Mouse (Mus musculus): ENCODE data around the gene Ly75. TPM values are rescaled to one million over a fixed set of nuclear protein-coding genes. Genes with fewer than 3 reads are reported as not detected.

Ly75 gene
- polyA plus RNA-seq, 2 experiments = 1.0 to 1.3 TPM

DNA sequence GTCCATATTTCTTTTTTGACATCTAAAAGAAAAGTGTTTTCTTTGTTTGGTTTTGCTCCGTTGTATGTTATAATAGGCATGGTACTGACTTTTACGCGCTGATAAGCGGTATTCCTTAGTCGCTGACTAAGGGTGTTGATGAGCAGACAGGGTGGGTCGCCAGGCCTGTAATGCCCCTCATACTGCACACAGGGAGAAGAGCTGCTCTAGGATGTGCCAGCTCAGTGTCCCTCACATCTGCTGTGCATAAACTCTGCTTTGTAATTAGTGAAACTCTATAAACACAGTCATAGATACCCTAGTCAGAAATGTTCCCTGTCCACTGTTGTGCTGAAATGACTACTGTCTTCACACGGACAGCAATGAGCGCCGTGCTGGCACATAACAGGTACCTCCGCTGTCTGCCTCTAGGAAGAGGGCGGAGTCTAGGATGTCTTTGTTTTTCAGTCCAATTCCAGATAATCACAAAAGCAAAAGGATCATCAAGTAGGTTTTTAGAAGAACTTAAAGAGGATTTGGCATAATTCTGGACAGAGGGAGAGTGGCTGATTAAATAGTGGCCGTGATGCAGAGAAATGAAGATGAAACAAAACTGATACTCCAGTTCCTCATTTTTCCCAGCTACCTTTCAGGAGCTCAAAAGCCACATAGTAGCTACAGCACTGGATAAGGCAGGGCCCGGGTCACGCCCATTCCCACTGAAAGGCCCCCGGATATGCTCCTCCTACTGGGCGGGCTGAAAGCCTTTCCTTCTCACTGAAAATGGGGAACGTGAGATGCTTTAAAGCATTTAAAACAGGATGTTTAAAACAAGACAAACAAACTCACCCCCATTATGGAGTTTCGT lies 28.3 kb downstream of the Ly75 start:
- Histone ChIP-seq H3K9me3 (ENCODE audit: control insufficient read depth, low read length) (no peaks in the 10 kb centered on the region), H3K4me2 (replicated peaks; ENCODE audit: low read depth, low read length, severe bottlenecking) (no peak overlapping the region), H3K36me3 (ENCODE audit: control insufficient read depth, insufficient read depth, low read length) (no peaks in the 10 kb centered on the region), H3K4me3 (replicated peaks; ENCODE audit: low read length) (no peak overlapping the region), H3K9ac (ENCODE audit: low read depth, low read length, severe bottlenecking) (no peak overlapping the region), H3K27ac (replicated peaks; ENCODE audit: low read depth, low read length) (no peak overlapping the region), H3K4me1 (ENCODE audit: control insufficient read depth, insufficient read depth, low read length) (no peaks in the 10 kb centered on the region), H3K27me3 (ENCODE audit: control insufficient read depth, insufficient read depth, low read length) (no peaks in the 10 kb centered on the region)
- DNase-seq (ENCODE audit: low spot score) (no peak), ATAC-seq (ENCODE audit: low FRiP score, low read depth) (no peak)
- no peak for TF ChIP-seq POLR2A (IDR thresholded peaks at IDR 0.05; ENCODE audit: borderline replicate concordance, extremely low read depth, insufficient read depth, insufficient read length)
- WGBS = 68% methylated on average over 18 of the region's 18 CpGs

DNA sequence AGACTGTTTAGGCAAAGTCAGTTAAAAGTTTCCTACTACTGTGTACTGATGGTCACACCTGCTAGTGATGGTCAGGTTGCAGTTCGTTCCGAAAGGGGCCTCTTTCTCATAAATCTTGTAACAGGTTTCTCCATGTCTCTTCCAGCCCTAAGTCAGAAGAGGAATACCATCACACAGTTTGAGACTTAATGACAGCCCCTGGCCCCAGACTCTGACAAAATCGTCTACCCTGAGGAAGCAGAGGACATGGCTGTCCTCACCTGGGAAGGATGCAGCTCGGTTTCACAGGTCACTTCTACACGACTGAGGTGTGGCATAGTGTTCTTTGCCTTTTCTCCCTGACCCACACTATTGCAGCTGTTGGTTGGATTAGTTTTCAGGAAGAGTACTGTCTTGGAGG lies 30.8 kb downstream of the Ly75 start:
- no peak for TF ChIP-seq POLR2A (IDR thresholded peaks at IDR 0.05; ENCODE audit: borderline replicate concordance, extremely low read depth, insufficient read depth, insufficient read length)
- H3K9ac ChIP-seq (ENCODE audit: low read depth, low read length, severe bottlenecking) = no peak overlapping the region
- no peaks in the 10 kb centered on the region for H3K36me3 ChIP-seq (ENCODE audit: control insufficient read depth, insufficient read depth, low read length)
- H3K4me3 ChIP-seq (replicated peaks; ENCODE audit: low read length) = no peak overlapping the region
- ATAC-seq (ENCODE audit: low FRiP score, low read depth) (no peak), DNase-seq (ENCODE audit: low spot score) (no peak)
- WGBS = 64% methylated on average over 5 of the region's 5 CpGs
- H3K27ac ChIP-seq (replicated peaks; ENCODE audit: low read depth, low read length) = no peak overlapping the region
- no peak overlapping the region for H3K4me2 ChIP-seq (replicated peaks; ENCODE audit: low read depth, low read length, severe bottlenecking)
- H3K4me1 ChIP-seq (ENCODE audit: control insufficient read depth, insufficient read depth, low read length) = no peaks in the 10 kb centered on the region
- H3K27me3 ChIP-seq (ENCODE audit: control insufficient read depth, insufficient read depth, low read length) = no peaks in the 10 kb centered on the region
- H3K9me3 ChIP-seq (ENCODE audit: control insufficient read depth, low read length) = no peaks in the 10 kb centered on the region

DNA sequence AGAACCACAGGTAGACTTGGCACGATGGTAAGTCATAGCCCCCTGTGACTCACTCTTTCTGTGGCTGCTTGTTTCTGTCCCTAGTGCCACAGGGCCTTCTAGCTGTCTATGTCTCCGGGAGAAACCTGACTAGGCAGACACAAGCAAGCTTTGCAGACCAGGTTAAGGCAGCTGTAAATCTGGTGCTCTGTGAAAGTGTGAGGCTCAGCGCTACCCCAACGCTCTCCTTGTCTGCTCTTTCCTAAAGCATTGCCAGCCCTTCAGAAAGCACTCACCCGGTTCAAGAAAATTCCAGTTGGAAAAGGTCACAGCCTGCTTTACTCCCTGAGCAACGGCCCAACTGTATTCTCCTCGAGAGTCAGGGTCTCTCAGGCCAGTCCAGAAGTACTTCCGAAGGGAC lies 31.3 kb downstream of the Ly75 start:
- Histone ChIP-seq H3K4me2 (replicated peaks; ENCODE audit: low read depth, low read length, severe bottlenecking) (no peak overlapping the region), H3K9me3 (ENCODE audit: control insufficient read depth, low read length) (no peaks in the 10 kb centered on the region), H3K4me3 (replicated peaks; ENCODE audit: low read length) (no peak overlapping the region), H3K27me3 (ENCODE audit: control insufficient read depth, insufficient read depth, low read length) (no peaks in the 10 kb centered on the region), H3K27ac (replicated peaks; ENCODE audit: low read depth, low read length) (no peak overlapping the region), H3K9ac (ENCODE audit: low read depth, low read length, severe bottlenecking) (no peak overlapping the region), H3K36me3 (ENCODE audit: control insufficient read depth, insufficient read depth, low read length) (no peaks in the 10 kb centered on the region), H3K4me1 (ENCODE audit: control insufficient read depth, insufficient read depth, low read length) (no peaks in the 10 kb centered on the region)
- ATAC-seq (ENCODE audit: low FRiP score, low read depth) = no peak
- WGBS = 75% methylated on average over 8 of the region's 8 CpGs
- no peak for TF ChIP-seq POLR2A (IDR thresholded peaks at IDR 0.05; ENCODE audit: borderline replicate concordance, extremely low read depth, insufficient read depth, insufficient read length)
- no peak for DNase-seq (ENCODE audit: low spot score)

DNA sequence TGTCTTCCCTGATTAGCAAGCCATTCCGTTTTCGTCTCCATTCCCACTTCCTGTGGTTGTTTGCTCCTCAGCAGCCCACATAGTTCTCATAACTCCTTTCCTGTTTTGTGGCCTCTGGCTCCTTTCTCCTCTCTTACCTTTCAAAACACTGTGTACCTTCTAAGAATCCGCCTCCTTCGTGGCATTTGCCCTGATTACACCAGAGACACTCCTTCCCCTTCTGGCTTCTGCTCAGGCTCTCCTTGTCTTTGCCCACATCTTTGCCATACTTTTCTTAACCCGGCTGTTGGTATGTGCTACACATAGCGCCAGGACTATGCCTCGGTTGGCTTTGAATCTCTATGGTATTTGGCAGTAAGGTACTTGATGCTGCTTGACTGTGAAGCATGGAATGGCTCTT lies 35.2 kb downstream of the Ly75 start:
- WGBS = 88% methylated on average over 7 of the region's 7 CpGs
- no peak overlapping the region for H3K27ac ChIP-seq (replicated peaks; ENCODE audit: low read depth, low read length)
- H3K4me1 ChIP-seq (ENCODE audit: control insufficient read depth, insufficient read depth, low read length) = no peaks in the 10 kb centered on the region
- H3K36me3 ChIP-seq (ENCODE audit: control insufficient read depth, insufficient read depth, low read length) = no peaks in the 10 kb centered on the region
- ATAC-seq (ENCODE audit: low FRiP score, low read depth) = no peak
- no peak for TF ChIP-seq POLR2A (IDR thresholded peaks at IDR 0.05; ENCODE audit: borderline replicate concordance, extremely low read depth, insufficient read depth, insufficient read length)
- H3K27me3 ChIP-seq (ENCODE audit: control insufficient read depth, insufficient read depth, low read length) = no peaks in the 10 kb centered on the region
- no peaks in the 10 kb centered on the region for H3K9me3 ChIP-seq (ENCODE audit: control insufficient read depth, low read length)
- DNase-seq (ENCODE audit: low spot score) = no peak
- no peak overlapping the region for H3K9ac ChIP-seq (ENCODE audit: low read depth, low read length, severe bottlenecking)
- no peak overlapping the region for H3K4me2 ChIP-seq (replicated peaks; ENCODE audit: low read depth, low read length, severe bottlenecking)
- no peak overlapping the region for H3K4me3 ChIP-seq (replicated peaks; ENCODE audit: low read length)

DNA sequence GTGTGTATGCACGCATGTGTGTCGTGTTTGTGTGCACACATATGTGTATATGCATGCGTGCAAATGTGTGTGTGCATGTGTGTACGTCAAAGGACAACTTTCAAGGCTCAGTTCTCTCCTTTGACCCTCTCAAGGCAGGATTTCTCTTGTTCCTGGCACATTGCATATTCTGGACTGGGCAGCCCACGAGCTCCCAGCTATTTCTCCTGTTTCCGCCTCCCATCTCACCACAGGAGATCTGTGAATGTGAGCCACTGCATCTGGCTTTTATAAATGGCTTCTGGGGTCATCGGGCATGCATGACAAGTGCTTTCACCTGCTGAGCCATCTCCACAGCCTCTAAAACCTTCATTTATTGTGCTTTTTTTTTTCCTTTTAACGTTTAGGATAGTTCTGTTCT lies 36.6 kb downstream of the Ly75 start:
- Histone ChIP-seq H3K27ac (replicated peaks; ENCODE audit: low read depth, low read length) (no peak overlapping the region), H3K4me3 (replicated peaks; ENCODE audit: low read length) (no peak overlapping the region), H3K9ac (ENCODE audit: low read depth, low read length, severe bottlenecking) (no peak overlapping the region), H3K9me3 (ENCODE audit: control insufficient read depth, low read length) (no peaks in the 10 kb centered on the region), H3K27me3 (ENCODE audit: control insufficient read depth, insufficient read depth, low read length) (no peaks in the 10 kb centered on the region), H3K36me3 (ENCODE audit: control insufficient read depth, insufficient read depth, low read length) (no peaks in the 10 kb centered on the region), H3K4me2 (replicated peaks; ENCODE audit: low read depth, low read length, severe bottlenecking) (no peak overlapping the region), H3K4me1 (ENCODE audit: control insufficient read depth, insufficient read depth, low read length) (no peaks in the 10 kb centered on the region)
- WGBS = 69% methylated on average over 8 of the region's 8 CpGs
- no peak for DNase-seq (ENCODE audit: low spot score)
- ATAC-seq (ENCODE audit: low FRiP score, low read depth) = no peak
- TF ChIP-seq POLR2A (IDR thresholded peaks at IDR 0.05; ENCODE audit: borderline replicate concordance, extremely low read depth, insufficient read depth, insufficient read length) = no peak

Data from limb, embryonic 14.5 days (tissue).